Mouse (Mus musculus) stomach, embryonic 16.5 days (tissue): ENCODE measurements around the gene Gjc2. TPM values are rescaled to one million over a fixed set of nuclear protein-coding genes. Genes with fewer than 3 reads are reported as not detected.

Experiments
- ATAC-seq: fragments of 200-750 bp; cut with Nextera tagmentation; 2 replicates; pipeline ENCODE4 v1.8.0; 2017; ENCODE audit warnings: moderate number of reproducible peaks, moderate TSS enrichment; ENCODE audit not compliant: insufficient read depth, low FRiP score
- H3K27ac ChIP-seq: fragments of 300-500 bp; sonication (generic); 2 replicates; pipeline ENCODE4 v1.5.1; 2014; ENCODE audit warnings: low read length
- H3K27me3 ChIP-seq: fragments of 300-500 bp; sonication (generic); 2 replicates; pipeline ENCODE4 v1.6.1; 2014; ENCODE audit warnings: low read length, control low read depth, mixed read lengths; ENCODE audit not compliant: control insufficient read depth, insufficient read depth
- H3K36me3 ChIP-seq: fragments of 300-500 bp; sonication (generic); 2 replicates; pipeline ENCODE4 v1.6.1; 2014; ENCODE audit warnings: low read length; ENCODE audit not compliant: control insufficient read depth, insufficient read depth
- H3K4me1 ChIP-seq: fragments of 300-500 bp; sonication (generic); 2 replicates; pipeline ENCODE4 v1.6.1; 2014; ENCODE audit warnings: low read length, control low read depth, mixed read lengths; ENCODE audit not compliant: control insufficient read depth, insufficient read depth
- H3K4me2 ChIP-seq: fragments of 300-500 bp; sonication (generic); 2 replicates; pipeline ENCODE4 v1.6.1; 2014; ENCODE audit warnings: low read depth, low read length, mixed read lengths
- H3K4me3 ChIP-seq: fragments of 300-500 bp; sonication (generic); replicated peaks from 2 replicates; pipeline ENCODE4 v1.5.1; 2014; ENCODE audit warnings: mild to moderate bottlenecking, low read length
- H3K9ac ChIP-seq: fragments of 300-500 bp; sonication (generic); 2 replicates; pipeline ENCODE4 v1.6.1; 2014; ENCODE audit warnings: low read length
- H3K9me3 ChIP-seq: fragments of 300-500 bp; sonication (generic); replicated peaks from 2 replicates; pipeline ENCODE4 v1.6.1; 2016; ENCODE audit warnings: low read length, control low read depth; ENCODE audit not compliant: control insufficient read depth
- WGBS: fragments of 180-500 bp; shearing (Covaris S2); extraction: QIAGEN DNeasy Blood & Tissue Kit; methylation state at CpG from one replicate; pipeline ENCODE4 v1.1.7; 2014; 5-methylcytosine and 5-hydroxymethylcytosine counted together
- polyA plus RNA-seq: library from polyadenylated mRNA; unstranded; fragments of >200 nt; fragmentation: Nextera tagmentation; extraction: Ambion mirVana; gene quantifications from 2 replicates; pipeline ENCODE4 v1.2.1, GENCODE M21; 2015

Gene Gjc2
- polyA plus RNA-seq, 1 experiment from 2014 or later: 0.62 TPM

- ATAC-seq: no peak
- 88% methylated on average over 5 of the region's 5 CpGs for WGBS
- H3K4me3 ChIP-seq: no peak overlapping the region
These were observed 27.1 kb downstream of the Gjc2 start for GRCm38 (mm10) chr11:59155900-59156299.

GRCm38 (mm10) chr11:59154220-59154619, 28.8 kb downstream of the Gjc2 start:
- ATAC-seq: no peak
- Histone ChIP-seq H3K4me3 (no peak overlapping the region), H3K4me2 (no peak overlapping the region), H3K9me3 (no peaks in the 10 kb centered on the region), H3K4me1 (no peaks in the 10 kb centered on the region), H3K27ac (no peak overlapping the region), H3K27me3 (no peaks in the 10 kb centered on the region), H3K9ac (no peak overlapping the region), H3K36me3 (peaks cover 6% of the 10 kb centered on the region; the same call in 1 of the 2 replicates)
- WGBS: 69% methylated on average over 7 of the region's 7 CpGs

More at GRCm38 (mm10) chr11:59155900-59156299, 27.1 kb downstream of the Gjc2 start:
- Histone ChIP-seq H3K4me1 (no peaks in the 10 kb centered on the region), H3K36me3 (peaks cover 6% of the 10 kb centered on the region; the same call in 1 of the 2 replicates), H3K9me3 (no peaks in the 10 kb centered on the region), H3K27me3 (no peaks in the 10 kb centered on the region), H3K4me2 (no peak overlapping the region), H3K27ac (no peak overlapping the region), H3K9ac (no peak overlapping the region)

GRCm38 (mm10) chr11:59151729-59152128, 31.3 kb downstream of the Gjc2 start:
- ATAC-seq: no peak
- 36% methylated on average over 3 of the region's 3 CpGs for WGBS
- H3K27ac ChIP-seq: no peak overlapping the region
- H3K36me3 ChIP-seq: no peaks in the 10 kb centered on the region
- no peaks in the 10 kb centered on the region for H3K9me3 ChIP-seq
- H3K4me1 ChIP-seq: no peaks in the 10 kb centered on the region
- H3K4me3 ChIP-seq: no peak overlapping the region
- no peaks in the 10 kb centered on the region for H3K27me3 ChIP-seq
- no peak overlapping the region for H3K9ac ChIP-seq
- H3K4me2 ChIP-seq: no peak overlapping the region

- Histone ChIP-seq H3K27me3 (no peaks in the 10 kb centered on the region), H3K4me2 (no peak overlapping the region), H3K4me3 (no peak overlapping the region), H3K4me1 (no peaks in the 10 kb centered on the region), H3K36me3 (no peaks in the 10 kb centered on the region), H3K9me3 (no peaks in the 10 kb centered on the region), H3K27ac (no peak overlapping the region), H3K9ac (no peak overlapping the region)
- 36% methylated on average over 3 of the region's 3 CpGs for WGBS
- ATAC-seq: no peak
These were observed 33.7 kb downstream of the Gjc2 start for GRCm38 (mm10) chr11:59149302-59149701.

GRCm38 (mm10) chr11:59142962-59143361, 40.1 kb downstream of the Gjc2 start:
- H3K9ac ChIP-seq: no peak overlapping the region
- 83% methylated on average over 5 of the region's 5 CpGs for WGBS
- no peak for ATAC-seq
- no peak overlapping the region for H3K4me2 ChIP-seq
- no peaks in the 10 kb centered on the region for H3K4me1 ChIP-seq
- no peaks in the 10 kb centered on the region; the same call in 1 of the 2 replicates for H3K27me3 ChIP-seq
- H3K9me3 ChIP-seq: no peaks in the 10 kb centered on the region
- no peak overlapping the region for H3K27ac ChIP-seq
- no peaks in the 10 kb centered on the region for H3K36me3 ChIP-seq
- no peak overlapping the region for H3K4me3 ChIP-seq

GRCm38 (mm10) chr11:59141772-59142370, 41.1 kb downstream of the Gjc2 start:
- Histone ChIP-seq H3K36me3 (no peaks in the 10 kb centered on the region), H3K9ac (0 out of 2 replicates have a peak overlapping the region, but pooled peaks have one; percentile 47), H3K9me3 (no peaks in the 10 kb centered on the region), H3K4me2 (peak overlapping the region; percentile 38), H3K4me1 (no peaks in the 10 kb centered on the region), H3K27me3 (peaks cover 9% of the 10 kb centered on the region), H3K4me3 (peak overlapping the region; percentile 17; the same call in 1 of the 2 replicates), H3K27ac (no peak overlapping the region)
- peak; percentile 77; the same call in 1 of the 2 replicates for ATAC-seq
- 5% methylated on average over 14 of the region's 14 CpGs for WGBS

- H3K4me2 ChIP-seq: no peak overlapping the region
- H3K36me3 ChIP-seq: no peaks in the 10 kb centered on the region
- peaks cover 39% of the 10 kb centered on the region for H3K27me3 ChIP-seq
- ATAC-seq: no peak
- H3K4me1 ChIP-seq: peaks cover 5% of the 10 kb centered on the region; the same call in 1 of the 2 replicates
- no peak overlapping the region for H3K9ac ChIP-seq
- H3K9me3 ChIP-seq: no peaks in the 10 kb centered on the region
- H3K27ac ChIP-seq: no peak overlapping the region
- no peak overlapping the region for H3K4me3 ChIP-seq
- WGBS: 58% methylated on average over 19 of the region's 19 CpGs
These were observed 44.2 kb downstream of the Gjc2 start for GRCm38 (mm10) chr11:59138537-59139486.

- WGBS: 74% methylated on average over 12 of the region's 12 CpGs
- H3K27me3 ChIP-seq: peaks cover 53% of the 10 kb centered on the region
- no peak for ATAC-seq
- no peak overlapping the region for H3K4me3 ChIP-seq
- no peak overlapping the region for H3K27ac ChIP-seq
- no peaks in the 10 kb centered on the region for H3K36me3 ChIP-seq
- no peak overlapping the region for H3K9ac ChIP-seq
- peaks cover 5% of the 10 kb centered on the region; the same call in 1 of the 2 replicates for H3K4me1 ChIP-seq
- no peak overlapping the region for H3K4me2 ChIP-seq
- no peaks in the 10 kb centered on the region for H3K9me3 ChIP-seq
These were observed 45.9 kb downstream of the Gjc2 start for GRCm38 (mm10) chr11:59136994-59137706.
